Mouse (Mus musculus): ENCODE data around the gene Gm49378. TPM values are rescaled to one million over a fixed set of nuclear protein-coding genes. Genes with fewer than 3 reads are reported as not detected.

Gene Gm49378
- polyA plus RNA-seq, 2 experiments from 2014 or later: 0.98 TPM; not detected in 1

GRCm38 (mm10) chr14:55589271-55589670, 48.4 kb downstream of the Gm49378 start:
- ATAC-seq: no peak

GRCm38 (mm10) chr14:55586149-55586548, 51.5 kb downstream of the Gm49378 start:
- no peak for ATAC-seq

- peak; percentile 30 for ATAC-seq
These were observed 52.1 kb downstream of the Gm49378 start for GRCm38 (mm10) chr14:55585566-55585960.

- peak; percentile 81 for ATAC-seq
These were observed 52.8 kb downstream of the Gm49378 start, which contains the start of gene Emc9 for GRCm38 (mm10) chr14:55584702-55585565. TSS of gene Emc9 (minus strand) at chr14:55585302.

- ATAC-seq: no peak
These were observed 53.4 kb downstream of the Gm49378 start for GRCm38 (mm10) chr14:55584303-55584701.

- ATAC-seq: no peak
These were observed 55.6 kb downstream of the Gm49378 start for GRCm38 (mm10) chr14:55581981-55582681.

- ATAC-seq: no peak
These were observed 57.0 kb downstream of the Gm49378 start for GRCm38 (mm10) chr14:55580731-55581130.

- ATAC-seq: no peak
These were observed 57.9 kb downstream of the Gm49378 start for GRCm38 (mm10) chr14:55579511-55580496.

Other genes with a start within 250 kb of the Gm49378 start
- gene Dhrs4, start 159.1 kb downstream of the Gm49378 start, polyA plus RNA-seq (2017; shearing (Covaris generic)): 10 to 100 TPM; 41.9 to 49.5 TPM
- gene Carmil3, start 147.2 kb downstream of the Gm49378 start, polyA plus RNA-seq (2017; shearing (Covaris generic)): not detected
- gene Cpne6, start 127.5 kb downstream of the Gm49378 start, polyA plus RNA-seq (2017; shearing (Covaris generic)): not detected
- gene Nrl, start 112.9 kb downstream of the Gm49378 start, polyA plus RNA-seq (2017; shearing (Covaris generic)): under 1 TPM in 1 of 2 experiments, not detected in 1; 0.07 TPM
- gene Pck2, start 97.6 kb downstream of the Gm49378 start, polyA plus RNA-seq (2017; shearing (Covaris generic)): 10 to 100 TPM; 37.3 to 57.7 TPM
- 100 to 1,000 TPM; 103 to 125 TPM for gene Dcaf11, start 77.9 kb downstream of the Gm49378 start, polyA plus RNA-seq (2017; shearing (Covaris generic))
- gene A730061H03Rik, start 77.5 kb downstream of the Gm49378 start, polyA plus RNA-seq (2017; shearing (Covaris generic)): 1 to 10 TPM; 3.3 to 7.1 TPM
- not detected for gene Fitm1, start 62.3 kb downstream of the Gm49378 start, polyA plus RNA-seq (2017; shearing (Covaris generic))
- 100 to 1,000 TPM; 664 to 711 TPM for gene Psme1, start 59.8 kb downstream of the Gm49378 start, polyA plus RNA-seq (2017; shearing (Covaris generic))
- gene Emc9, start 52.6 kb downstream of the Gm49378 start, polyA plus RNA-seq (2017; shearing (Covaris generic)): 10 to 100 TPM; 20.9 to 22.9 TPM
- gene Psme2, start 46.8 kb downstream of the Gm49378 start, polyA plus RNA-seq (2017; shearing (Covaris generic)): 100 to 1,000 TPM; 853 to 877 TPM
- 10 to 100 TPM; 35.5 to 47.2 TPM for gene Rnf31, start 46.2 kb downstream of the Gm49378 start, polyA plus RNA-seq (2017; shearing (Covaris generic))
- gene Irf9, start 34.3 kb downstream of the Gm49378 start, polyA plus RNA-seq (2017; shearing (Covaris generic)): 100 to 1,000 TPM; 168 to 222 TPM
- 10 to 100 TPM; 14.5 to 22.1 TPM for gene Rec8, start 19.9 kb downstream of the Gm49378 start, polyA plus RNA-seq (2017; shearing (Covaris generic))
- gene Ipo4, start 1.9 kb downstream of the Gm49378 start, polyA plus RNA-seq (2017; shearing (Covaris generic)): 10 to 100 TPM; 33.4 to 42.0 TPM
- gene Tm9sf1, start 5.9 kb upstream of the Gm49378 start, polyA plus RNA-seq (2017; shearing (Covaris generic)): 10 to 100 TPM; 39.7 to 46.7 TPM
- gene Tssk4, start 12.3 kb upstream of the Gm49378 start, polyA plus RNA-seq (2017; shearing (Covaris generic)): 1 to 10 TPM in 1 of 2 experiments, under 1 TPM in 1; 0.69 to 1.3 TPM
- gene Mdp1, start 22.6 kb upstream of the Gm49378 start, polyA plus RNA-seq (2017; shearing (Covaris generic)): 100 to 1,000 TPM in 1 of 2 experiments, 10 to 100 TPM in 1; 92.4 to 106 TPM
- gene Gmpr2, start 34.0 kb upstream of the Gm49378 start, polyA plus RNA-seq (2017; shearing (Covaris generic)): 10 to 100 TPM; 29.8 to 34.1 TPM
- gene Nedd8, start 34.2 kb upstream of the Gm49378 start, polyA plus RNA-seq (2017; shearing (Covaris generic)): 100 to 1,000 TPM; 338 to 343 TPM
- 10 to 100 TPM; 26.4 to 29.2 TPM for gene Tinf2, start 43.9 kb upstream of the Gm49378 start, polyA plus RNA-seq (2017; shearing (Covaris generic))
- gene Tgm1, start 76.0 kb upstream of the Gm49378 start, polyA plus RNA-seq (2017; shearing (Covaris generic)): not detected
- 10 to 100 TPM; 70.5 to 94.7 TPM for gene Rabggta, start 84.4 kb upstream of the Gm49378 start, polyA plus RNA-seq (2017; shearing (Covaris generic))
- 10 to 100 TPM; 40.8 to 46.5 TPM for gene Dhrs1, start 107.8 kb upstream of the Gm49378 start, polyA plus RNA-seq (2017; shearing (Covaris generic))
- gene Nop9, start 107.8 kb upstream of the Gm49378 start, polyA plus RNA-seq (2017; shearing (Covaris generic)): 1 to 10 TPM; 3.6 to 5.8 TPM
- gene Cideb, start 120.6 kb upstream of the Gm49378 start, polyA plus RNA-seq (2017; shearing (Covaris generic)): not detected
- under 1 TPM in 1 of 2 experiments, not detected in 1; 0.08 TPM for gene Ltb4r2, start 123.5 kb upstream of the Gm49378 start, polyA plus RNA-seq (2017; shearing (Covaris generic))
- 1 to 10 TPM; 4.1 to 4.5 TPM for gene Ltb4r1, start 128.1 kb upstream of the Gm49378 start, polyA plus RNA-seq (2017; shearing (Covaris generic))
- gene Adcy4, start 146.2 kb upstream of the Gm49378 start, polyA plus RNA-seq (2017; shearing (Covaris generic)): 1 to 10 TPM in 1 of 2 experiments, not detected in 1; 1.0 TPM
- 10 to 100 TPM; 80.3 to 81.9 TPM for gene Ripk3, start 151.0 kb upstream of the Gm49378 start, polyA plus RNA-seq (2017; shearing (Covaris generic))
- not detected for gene Nfatc4, start 185.2 kb upstream of the Gm49378 start, polyA plus RNA-seq (2017; shearing (Covaris generic))
- under 1 TPM; 0.04 to 0.11 TPM for gene Nynrin, start 216.1 kb upstream of the Gm49378 start, polyA plus RNA-seq (2017; shearing (Covaris generic))
- gene Cbln3, start 246.5 kb upstream of the Gm49378 start, polyA plus RNA-seq (2017; shearing (Covaris generic)): not detected
- 10 to 100 TPM; 13.4 to 13.9 TPM for gene Khnyn, start 247.1 kb upstream of the Gm49378 start, polyA plus RNA-seq (2017; shearing (Covaris generic))